Mouse (Mus musculus) layer of hippocampus, adult 9-10 months (tissue): ENCODE results near the gene Nme9.

Source experiments
- DNase-seq: peaks from one replicate; pipeline ENCODE4 v3.0.0; 2022; ENCODE audit warnings: low spot score

Gene Nme9

GRCm38 (mm10) chr9:99483191-99483590, 31.9 kb downstream of the Nme9 start:
- no peak for DNase-seq

GRCm38 (mm10) chr9:99484632-99485031, 33.4 kb downstream of the Nme9 start:
- DNase-seq = no peak

GRCm38 (mm10) chr9:99485144-99485543, 33.9 kb downstream of the Nme9 start:
- no peak for DNase-seq

GRCm38 (mm10) chr9:99487126-99487695, 35.9 kb downstream of the Nme9 start:
- DNase-seq = no peak

- DNase-seq = no peak
Observed at GRCm38 (mm10) chr9:99487841-99488240, 36.6 kb downstream of the Nme9 start.

- DNase-seq = no peak
Observed at GRCm38 (mm10) chr9:99491050-99491449, 39.8 kb downstream of the Nme9 start.

- DNase-seq = no peak
Observed at GRCm38 (mm10) chr9:99492634-99493200, 41.4 kb downstream of the Nme9 start.

- no peak for DNase-seq
Observed at GRCm38 (mm10) chr9:99499336-99499735, 48.1 kb downstream of the Nme9 start.

- no peak for DNase-seq
Observed at GRCm38 (mm10) chr9:99505875-99506274, 54.6 kb downstream of the Nme9 start.
